Mouse (Mus musculus): ENCODE data around the gene Sdhaf1.

GRCm38 (mm10) chr7:30288046-30288445 lies 35.6 kb downstream of the Sdhaf1 start:
- no peak for TF ChIP-seq POLR2A (IDR thresholded peaks at IDR 0.05; ENCODE audit: insufficient read depth, low read depth, low read length)
- no peak for TF ChIP-seq CTCF (IDR thresholded peaks at IDR 0.05; ENCODE audit: insufficient read depth, low read depth, low read length)
